ENCODE assay signal across 8 mouse cellular contexts in genomic region chr5:111799700-111800311, GRCm38 (mm10).
DNase-seq lines count a peak whose midpoint lies in the region; ATAC-seq lines count a peak whose summit lies in the region.

No protein-coding gene starts in this region.

- H3K4me3 ChIP-seq in heart, embryonic 11.5 days (ENCODE audit: low read depth, low read length), result no peak overlapping the region

- peaks cover 1% of the 10 kb centered on the region; the same call in 1 of the 2 replicates for H3K4me1 ChIP-seq in heart, embryonic 11.5 days (ENCODE audit: control insufficient read depth, insufficient read depth, low read length)

- no peaks in the 10 kb centered on the region for H3K36me3 ChIP-seq in heart, embryonic 11.5 days (ENCODE audit: control insufficient read depth, insufficient read depth, low read length)

- no peaks in the 10 kb centered on the region for H3K27me3 ChIP-seq in heart, embryonic 11.5 days (ENCODE audit: control insufficient read depth, insufficient read depth, low read length)

- H3K9me3 ChIP-seq in heart, embryonic 11.5 days (replicated peaks; ENCODE audit: control insufficient read depth, low read length), result no peaks in the 10 kb centered on the region

- ATAC-seq in heart, embryonic 11.5 days (replicated peaks; ENCODE audit: insufficient number of reproducible peaks, low FRiP score, low TSS enrichment), result no peak; the same call in 1 of the 2 replicates
- ATAC-seq in granulocyte monocyte progenitor cell, adult 5-6 weeks (replicated peaks; ENCODE audit: poor library complexity, severe bottlenecking), result peak; percentile 65

- DNase-seq in heart, adult 11 months, result peak; percentile 99
- peak; percentile 32 to 60 for DNase-seq in cerebellum, postnatal 10 days
- DNase-seq in kidney, adult 11 months, result peak; percentile 66
- peak; percentile 75 for DNase-seq in lung, postnatal 36 days
- peak; percentile 56 for DNase-seq in yolk sac, embryonic 10.5 days (ENCODE audit: low spot score)
- DNase-seq in spleen, adult 18-20 months, result no peak

- WGBS in heart, embryonic 11.5 days (ENCODE audit: insufficient replicate concordance), result 32% methylated on average over 15 of the region's 15 CpGs

- no peak overlapping the region for H3K27ac ChIP-seq in heart, embryonic 11.5 days (ENCODE audit: low read depth, low read length)

- H3K9ac ChIP-seq in heart, embryonic 11.5 days (ENCODE audit: low read depth, low read length), result no peak overlapping the region

- H3K4me2 ChIP-seq in heart, embryonic 11.5 days, result no peak overlapping the region

Comparison
In these comparisons a context has a peak if more than half of its experiments do, and no peak if none do; other contexts are left out.
1. DNase-seq: peak in heart, adult 11 months (single experiment), cerebellum, postnatal 10 days (2 of 2), kidney, adult 11 months (single experiment), lung, postnatal 36 days (single experiment) and yolk sac, embryonic 10.5 days (single experiment); none in spleen, adult 18-20 months (0 of 2).